Mouse (Mus musculus): ENCODE results near the gene Il4i1. TPM values are rescaled to one million over a fixed set of nuclear protein-coding genes. Genes with fewer than 3 reads are reported as not detected.

Gene Il4i1
- polyA plus RNA-seq, 1 experiment from 2014 or later = 0.14 TPM

DNA sequence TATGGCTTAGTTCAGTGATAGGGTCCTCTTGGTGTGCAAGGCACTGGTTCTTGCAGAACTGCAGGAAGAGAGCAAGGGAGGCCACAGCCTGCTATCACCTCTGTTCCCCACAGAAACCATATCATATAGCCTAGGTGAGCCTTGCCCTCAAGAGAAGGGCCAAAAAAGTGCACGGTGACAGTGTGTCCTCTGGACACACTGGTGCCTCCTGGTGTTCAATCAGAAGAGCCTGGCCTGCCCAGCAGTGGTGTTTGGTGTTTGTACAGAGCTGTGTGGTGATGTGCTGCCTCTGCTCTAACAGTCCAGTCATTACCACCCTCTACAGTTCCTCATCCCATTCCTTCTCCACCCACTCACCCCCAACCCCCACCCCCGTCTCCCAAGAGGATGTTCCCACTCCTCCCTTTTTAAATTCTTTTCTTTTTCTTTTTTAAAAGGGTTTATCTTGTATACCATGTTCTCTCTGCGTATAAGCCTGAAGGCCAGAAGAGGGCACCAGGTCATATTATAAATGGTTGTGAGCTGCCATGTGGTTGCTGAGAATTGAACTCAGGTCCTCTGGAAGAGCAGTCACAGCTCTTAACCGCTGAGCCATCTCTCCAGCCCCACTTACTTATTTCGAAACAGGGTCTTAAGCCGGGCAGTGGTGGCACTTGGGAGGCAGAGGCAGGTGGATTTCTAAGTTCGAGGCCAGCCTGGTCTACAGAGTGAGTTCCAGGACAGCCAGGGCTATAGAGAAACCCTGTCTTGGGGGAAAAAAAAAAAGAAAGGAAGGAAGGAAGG, 5.7 kb downstream of the Il4i1 start:
- ATAC-seq (replicated peaks; ENCODE audit: insufficient number of reproducible peaks, low FRiP score, low TSS enrichment) = no peak
- H3K27ac ChIP-seq (ENCODE audit: low read depth, low read length) = no peak overlapping the region

DNA sequence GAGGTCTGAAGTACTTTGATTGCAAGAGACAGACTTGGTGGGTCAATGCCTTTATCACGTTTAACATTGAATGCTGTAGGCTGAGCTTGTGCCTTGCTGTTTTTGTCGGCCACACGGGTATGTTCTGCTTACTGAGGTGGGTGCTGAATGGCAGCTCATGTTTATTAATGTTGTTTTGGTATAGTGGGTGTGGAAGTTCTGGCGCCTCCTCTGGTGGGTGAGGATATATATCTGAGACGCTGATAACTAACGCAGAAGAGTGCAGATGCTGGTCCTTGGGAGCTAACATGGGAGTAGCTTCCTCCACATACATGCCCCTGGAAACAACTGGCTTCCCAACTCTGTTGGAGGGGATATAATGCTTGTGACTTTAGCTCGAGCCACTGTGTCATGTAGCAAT, 7.2 kb downstream of the Il4i1 start:
- H3K9ac ChIP-seq (ENCODE audit: low read depth, low read length) = no peak overlapping the region
- H3K4me3 ChIP-seq (ENCODE audit: low read depth, low read length) = no peak overlapping the region
- WGBS (ENCODE audit: insufficient replicate concordance) = 49% methylated on average over 7 of the region's 7 CpGs
- no peak overlapping the region for H3K27ac ChIP-seq (ENCODE audit: low read depth, low read length)
- no peaks in the 10 kb centered on the region for H3K27me3 ChIP-seq (ENCODE audit: control insufficient read depth, insufficient read depth, low read length)
- no peaks in the 10 kb centered on the region for H3K9me3 ChIP-seq (replicated peaks; ENCODE audit: control insufficient read depth, low read length)
- H3K36me3 ChIP-seq (ENCODE audit: control insufficient read depth, insufficient read depth, low read length) = peaks cover 1% of the 10 kb centered on the region; the same call in 1 of the 2 replicates
- H3K4me2 ChIP-seq = no peak overlapping the region
- peaks cover 39% of the 10 kb centered on the region for H3K4me1 ChIP-seq (ENCODE audit: control insufficient read depth, insufficient read depth, low read length)
- ATAC-seq (replicated peaks; ENCODE audit: insufficient number of reproducible peaks, low FRiP score, low TSS enrichment) = no peak

More for the DNA sequence above, 5.7 kb downstream of the Il4i1 start:
- Histone ChIP-seq H3K9ac (ENCODE audit: low read depth, low read length) (no peak overlapping the region), H3K4me2 (no peak overlapping the region), H3K4me1 (ENCODE audit: control insufficient read depth, insufficient read depth, low read length) (peaks cover 48% of the 10 kb centered on the region), H3K4me3 (ENCODE audit: low read depth, low read length) (no peak overlapping the region), H3K36me3 (ENCODE audit: control insufficient read depth, insufficient read depth, low read length) (no peaks in the 10 kb centered on the region), H3K27me3 (ENCODE audit: control insufficient read depth, insufficient read depth, low read length) (no peaks in the 10 kb centered on the region), H3K9me3 (replicated peaks; ENCODE audit: control insufficient read depth, low read length) (no peaks in the 10 kb centered on the region)
- 84% methylated on average over 7 of the region's 7 CpGs for WGBS (ENCODE audit: insufficient replicate concordance)

DNA sequence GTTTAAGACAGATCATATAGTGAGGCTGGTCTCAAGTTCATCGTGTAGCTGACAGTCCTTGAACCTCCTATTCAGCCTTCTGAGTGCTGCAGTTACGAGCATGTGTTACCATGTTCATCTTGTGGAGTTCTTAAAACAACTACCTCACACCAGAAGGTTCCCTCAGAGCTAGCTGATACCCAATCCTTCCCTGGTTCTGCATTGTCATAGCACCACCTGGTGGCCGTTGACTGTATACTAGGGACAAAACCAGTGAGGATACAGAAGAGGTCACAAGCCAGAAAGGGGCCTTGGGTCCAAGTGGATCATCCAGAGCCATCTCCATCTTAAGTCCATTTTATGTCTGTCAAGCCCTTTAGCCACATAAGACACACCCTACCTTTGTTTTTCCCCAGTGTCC, 8.7 kb downstream of the Il4i1 start:
- Histone ChIP-seq H3K4me2 (no peak overlapping the region), H3K36me3 (ENCODE audit: control insufficient read depth, insufficient read depth, low read length) (peaks cover 16% of the 10 kb centered on the region), H3K27me3 (ENCODE audit: control insufficient read depth, insufficient read depth, low read length) (no peaks in the 10 kb centered on the region), H3K9ac (ENCODE audit: low read depth, low read length) (no peak overlapping the region), H3K27ac (ENCODE audit: low read depth, low read length) (no peak overlapping the region), H3K4me1 (ENCODE audit: control insufficient read depth, insufficient read depth, low read length) (peaks cover 25% of the 10 kb centered on the region), H3K4me3 (ENCODE audit: low read depth, low read length) (no peak overlapping the region), H3K9me3 (replicated peaks; ENCODE audit: control insufficient read depth, low read length) (no peaks in the 10 kb centered on the region)
- 22% methylated on average over 3 of the region's 3 CpGs for WGBS (ENCODE audit: insufficient replicate concordance)
- no peak for ATAC-seq (replicated peaks; ENCODE audit: insufficient number of reproducible peaks, low FRiP score, low TSS enrichment)

DNA sequence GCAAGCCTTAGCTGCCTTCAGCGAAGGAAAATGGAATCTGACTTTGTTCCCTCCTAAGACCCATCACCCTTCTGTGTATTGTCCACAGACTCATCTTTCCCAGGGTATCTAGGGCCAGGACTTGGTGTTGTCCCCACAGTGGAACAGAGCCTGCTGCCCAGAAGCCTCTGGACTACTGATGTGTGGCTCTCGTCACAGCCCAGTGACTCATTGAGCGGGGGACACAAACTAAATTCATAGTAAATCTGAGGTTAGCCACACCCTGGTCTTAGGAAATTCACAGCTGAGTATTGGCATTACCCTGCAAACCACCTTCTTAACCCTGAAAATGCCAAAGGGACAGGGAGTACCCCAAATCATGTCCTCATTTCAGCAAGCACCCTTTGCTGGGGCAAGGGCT, 10.6 kb downstream of the Il4i1 start:
- peaks cover 32% of the 10 kb centered on the region for H3K36me3 ChIP-seq (ENCODE audit: control insufficient read depth, insufficient read depth, low read length)
- peaks cover 20% of the 10 kb centered on the region for H3K4me1 ChIP-seq (ENCODE audit: control insufficient read depth, insufficient read depth, low read length)
- no peak for ATAC-seq (replicated peaks; ENCODE audit: insufficient number of reproducible peaks, low FRiP score, low TSS enrichment)
- no peak overlapping the region for H3K27ac ChIP-seq (ENCODE audit: low read depth, low read length)
- no peaks in the 10 kb centered on the region for H3K9me3 ChIP-seq (replicated peaks; ENCODE audit: control insufficient read depth, low read length)
- WGBS (ENCODE audit: insufficient replicate concordance) = 89% methylated on average over 3 of the region's 3 CpGs
- H3K27me3 ChIP-seq (ENCODE audit: control insufficient read depth, insufficient read depth, low read length) = no peaks in the 10 kb centered on the region
- no peak overlapping the region for H3K9ac ChIP-seq (ENCODE audit: low read depth, low read length)
- H3K4me3 ChIP-seq (ENCODE audit: low read depth, low read length) = no peak overlapping the region
- H3K4me2 ChIP-seq = no peak overlapping the region

DNA sequence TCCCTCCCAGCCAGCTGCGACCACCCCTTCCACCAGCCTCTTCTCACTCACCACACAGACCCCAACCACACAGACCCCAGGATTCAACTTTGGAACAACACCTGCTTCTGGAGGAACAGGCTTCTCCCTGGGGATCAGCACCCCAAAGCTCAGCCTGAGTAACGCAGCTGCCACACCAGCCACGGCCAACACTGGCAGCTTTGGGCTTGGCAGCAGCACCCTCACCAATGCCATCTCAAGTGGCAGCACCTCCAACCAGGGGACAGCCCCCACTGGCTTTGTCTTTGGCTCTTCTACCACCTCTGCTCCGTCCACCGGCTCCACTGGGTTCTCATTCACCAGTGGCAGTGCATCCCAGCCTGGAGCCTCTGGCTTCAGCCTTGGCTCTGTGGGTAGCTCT, 12.5 kb downstream of the Il4i1 start:
- peaks cover 37% of the 10 kb centered on the region for H3K36me3 ChIP-seq (ENCODE audit: control insufficient read depth, insufficient read depth, low read length)
- H3K9ac ChIP-seq (ENCODE audit: low read depth, low read length) = no peak overlapping the region
- H3K4me2 ChIP-seq = no peak overlapping the region
- H3K27me3 ChIP-seq (ENCODE audit: control insufficient read depth, insufficient read depth, low read length) = no peaks in the 10 kb centered on the region
- ATAC-seq (replicated peaks; ENCODE audit: insufficient number of reproducible peaks, low FRiP score, low TSS enrichment) = no peak
- peaks cover 13% of the 10 kb centered on the region for H3K4me1 ChIP-seq (ENCODE audit: control insufficient read depth, insufficient read depth, low read length)
- no peak overlapping the region for H3K4me3 ChIP-seq (ENCODE audit: low read depth, low read length)
- H3K27ac ChIP-seq (ENCODE audit: low read depth, low read length) = no peak overlapping the region
- no peaks in the 10 kb centered on the region for H3K9me3 ChIP-seq (replicated peaks; ENCODE audit: control insufficient read depth, low read length)
- 93% methylated on average over 5 of the region's 5 CpGs for WGBS (ENCODE audit: insufficient replicate concordance)

DNA sequence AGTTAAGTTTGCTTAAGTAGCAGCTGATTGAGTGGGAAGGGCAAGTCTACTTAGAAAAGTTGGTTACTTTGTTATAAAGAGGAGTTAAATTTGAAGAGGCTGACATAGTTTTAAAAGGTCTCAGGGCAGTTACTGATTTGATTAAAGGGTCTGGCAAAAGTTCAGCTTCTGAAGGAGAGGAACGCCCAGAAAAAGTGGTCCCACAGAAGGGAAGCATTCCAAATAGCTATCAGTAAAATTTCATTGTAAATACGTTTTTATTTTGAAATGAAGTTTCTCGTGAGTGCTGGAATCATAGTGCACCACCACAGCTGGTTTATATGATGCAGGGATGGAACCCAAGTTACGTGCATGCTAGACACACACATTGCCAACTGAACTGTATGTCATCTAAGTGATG, 16.6 kb downstream of the Il4i1 start:
- H3K27me3 ChIP-seq (ENCODE audit: control insufficient read depth, insufficient read depth, low read length) = no peaks in the 10 kb centered on the region
- no peak overlapping the region for H3K9ac ChIP-seq (ENCODE audit: low read depth, low read length)
- H3K36me3 ChIP-seq (ENCODE audit: control insufficient read depth, insufficient read depth, low read length) = peaks cover 37% of the 10 kb centered on the region
- ATAC-seq (replicated peaks; ENCODE audit: insufficient number of reproducible peaks, low FRiP score, low TSS enrichment) = no peak
- H3K27ac ChIP-seq (ENCODE audit: low read depth, low read length) = no peak overlapping the region
- H3K9me3 ChIP-seq (replicated peaks; ENCODE audit: control insufficient read depth, low read length) = no peaks in the 10 kb centered on the region
- no peak overlapping the region for H3K4me2 ChIP-seq
- 79% methylated on average over 4 of the region's 4 CpGs for WGBS (ENCODE audit: insufficient replicate concordance)
- no peak overlapping the region for H3K4me3 ChIP-seq (ENCODE audit: low read depth, low read length)
- 0 out of 2 replicates have a peak, but pooled peaks cover 2% of the 10 kb centered on the region for H3K4me1 ChIP-seq (ENCODE audit: control insufficient read depth, insufficient read depth, low read length)

DNA sequence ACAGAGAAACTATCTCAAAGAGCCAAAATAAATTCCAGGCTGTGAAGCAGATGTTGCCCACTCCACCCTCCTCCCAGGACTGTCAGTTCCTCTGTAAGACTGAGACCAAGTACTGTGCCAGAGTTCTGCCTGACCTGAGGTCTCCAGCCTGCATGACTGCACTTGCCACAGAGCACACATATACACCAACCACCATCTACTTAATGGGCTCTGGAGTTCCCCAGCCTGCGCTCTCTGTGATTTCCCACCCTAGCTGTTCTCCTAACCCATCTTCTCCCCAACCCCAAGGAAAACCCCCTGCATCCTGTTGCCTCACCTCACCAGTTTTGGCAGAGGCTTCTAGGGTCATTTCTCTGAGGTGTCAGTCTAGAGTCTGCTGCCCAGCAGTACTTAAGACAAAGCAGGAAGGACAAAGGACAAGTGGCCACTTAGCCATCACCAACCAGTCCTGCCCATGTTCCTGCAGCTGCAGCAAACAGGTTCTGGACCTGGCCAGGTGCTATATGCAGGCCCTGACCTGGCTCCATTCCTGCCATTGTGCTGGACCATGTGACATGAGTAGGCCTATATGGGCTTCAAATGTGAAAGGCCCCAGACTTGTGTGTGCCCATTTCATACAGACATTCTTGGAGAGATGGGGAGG, 19.3 kb downstream of the Il4i1 start:
- Histone ChIP-seq H3K9ac (ENCODE audit: low read depth, low read length) (no peak overlapping the region), H3K4me3 (ENCODE audit: low read depth, low read length) (no peak overlapping the region), H3K4me2 (no peak overlapping the region), H3K27ac (ENCODE audit: low read depth, low read length) (no peak overlapping the region), H3K36me3 (ENCODE audit: control insufficient read depth, insufficient read depth, low read length) (peaks cover 14% of the 10 kb centered on the region), H3K4me1 (ENCODE audit: control insufficient read depth, insufficient read depth, low read length) (peaks cover 12% of the 10 kb centered on the region), H3K9me3 (replicated peaks; ENCODE audit: control insufficient read depth, low read length) (no peaks in the 10 kb centered on the region), H3K27me3 (ENCODE audit: control insufficient read depth, insufficient read depth, low read length) (peaks cover 11% of the 10 kb centered on the region)
- WGBS (ENCODE audit: insufficient replicate concordance) = 88% methylated on average over 1 of the region's 1 CpGs
- ATAC-seq (replicated peaks; ENCODE audit: insufficient number of reproducible peaks, low FRiP score, low TSS enrichment) = no peak

DNA sequence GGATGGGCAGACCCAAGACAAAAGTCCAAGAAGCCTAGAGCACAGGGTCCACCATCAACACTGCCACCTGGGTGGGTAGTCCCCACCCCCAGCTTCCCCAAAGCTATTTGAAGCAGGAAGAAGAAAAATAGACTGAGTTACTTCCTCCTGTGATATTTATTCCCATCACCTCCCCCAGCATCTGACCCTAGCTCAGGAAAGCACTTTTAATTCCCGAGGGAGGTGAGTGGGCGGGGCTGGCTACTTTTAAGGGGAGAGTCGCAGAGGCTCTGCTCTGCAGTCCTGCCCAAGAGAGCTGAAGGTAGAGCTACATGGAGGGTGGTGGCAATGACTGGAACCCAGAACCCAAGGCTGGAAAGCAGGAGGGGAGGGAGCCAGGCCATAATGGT, 19.8 kb downstream of the Il4i1 start:
- Histone ChIP-seq H3K4me3 (ENCODE audit: low read depth, low read length) (no peak overlapping the region), H3K27ac (ENCODE audit: low read depth, low read length) (no peak overlapping the region), H3K27me3 (ENCODE audit: control insufficient read depth, insufficient read depth, low read length) (peaks cover 13% of the 10 kb centered on the region), H3K36me3 (ENCODE audit: control insufficient read depth, insufficient read depth, low read length) (peaks cover 9% of the 10 kb centered on the region), H3K4me2 (no peak overlapping the region), H3K4me1 (ENCODE audit: control insufficient read depth, insufficient read depth, low read length) (peaks cover 12% of the 10 kb centered on the region), H3K9ac (ENCODE audit: low read depth, low read length) (no peak overlapping the region), H3K9me3 (replicated peaks; ENCODE audit: control insufficient read depth, low read length) (no peaks in the 10 kb centered on the region)
- WGBS (ENCODE audit: insufficient replicate concordance) = 39% methylated on average over 3 of the region's 3 CpGs
- ATAC-seq (replicated peaks; ENCODE audit: insufficient number of reproducible peaks, low FRiP score, low TSS enrichment) = no peak
